Mouse (Mus musculus): ENCODE measurements around the gene Serpinh1. TPM values are rescaled to one million over a fixed set of nuclear protein-coding genes. Genes with fewer than 3 reads are reported as not detected.

Serpinh1 gene
- total RNA-seq, 2 experiments from 2014 or later: 19.1 to 19.3 TPM

Other genes starting within 250 kb of the Serpinh1 start
- gene Uvrag, start 212.1 kb downstream of the Serpinh1 start, total RNA-seq (2021): 10 to 100 TPM; 45.6 to 49.9 TPM
- gene Dgat2, start 170.5 kb downstream of the Serpinh1 start, total RNA-seq (2021): 10 to 100 TPM; 90.3 to 97.5 TPM
- gene Mogat2, start 114.6 kb downstream of the Serpinh1 start, total RNA-seq (2021): not detected
- gene Map6, start 85.8 kb downstream of the Serpinh1 start, total RNA-seq (2021): 100 to 1,000 TPM in 1 of 2 experiments, 10 to 100 TPM in 1; 99.7 to 105 TPM
- gene Gdpd5, start 28.2 kb upstream of the Serpinh1 start, total RNA-seq (2021): 10 to 100 TPM; 18.8 to 24.5 TPM
- gene Klhl35, start 112.8 kb upstream of the Serpinh1 start, total RNA-seq (2021): 1 to 10 TPM; 2.2 to 2.3 TPM
- gene Rps3, start 130.5 kb upstream of the Serpinh1 start, total RNA-seq (2021): 100 to 1,000 TPM; 288 to 291 TPM
- 100 to 1,000 TPM; 143 to 168 TPM for gene Arrb1, start 182.2 kb upstream of the Serpinh1 start, total RNA-seq (2021)